Mouse (Mus musculus) skeletal muscle tissue, adult 2 months (tissue): Measurements from ENCODE around the gene Mmab.

Experiments used
- DNase-seq: peaks from one replicate; pipeline ENCODE4 v3.0.0-alpha.2; 2012; ENCODE audit warnings: low read depth, low spot score

Mmab gene

GRCm38 (mm10) chr5:114428621-114429020 lies 15.2 kb downstream of the Mmab start:
- no peak for DNase-seq

DNA sequence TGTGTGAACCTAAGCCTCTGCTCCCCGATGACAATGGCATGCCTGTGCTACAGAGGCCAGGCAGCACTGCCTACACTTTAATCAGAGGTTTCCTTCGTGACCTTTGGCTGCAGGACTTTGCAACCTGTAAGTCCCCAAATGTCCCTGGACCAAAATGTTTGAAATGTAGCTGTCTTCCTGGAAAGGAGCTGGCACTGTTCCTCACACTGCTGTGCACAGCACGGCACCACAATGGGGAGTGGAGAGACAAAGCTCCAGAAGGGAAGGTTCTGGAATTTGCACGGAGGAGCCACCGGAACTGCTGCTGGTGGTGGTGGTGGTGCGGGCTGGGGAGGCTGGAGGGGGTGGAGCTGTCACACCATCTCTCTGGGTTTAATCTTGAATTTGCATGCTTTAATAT lies 17.1 kb downstream of the Mmab start:
- DNase-seq: no peak

DNA sequence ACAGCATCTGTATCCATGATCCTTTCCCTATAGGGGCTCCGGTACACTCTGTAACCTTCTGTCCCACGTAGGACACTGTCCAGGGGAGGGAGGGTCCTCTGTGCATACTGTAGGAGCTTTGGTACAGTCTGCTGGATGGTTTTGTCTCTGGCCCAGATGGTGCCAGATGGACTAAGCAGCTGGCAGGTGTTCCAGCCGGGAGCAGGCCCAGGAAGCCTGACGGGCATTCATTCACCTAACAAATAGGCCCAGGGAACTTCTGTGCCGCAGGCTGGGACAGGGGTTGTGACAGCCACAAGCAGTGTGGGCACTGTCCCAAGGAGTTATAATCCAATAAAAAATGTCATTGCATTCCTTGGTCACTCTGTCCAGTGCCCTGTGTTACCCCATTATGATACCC lies 19.9 kb downstream of the Mmab start:
- no peak for DNase-seq

DNA sequence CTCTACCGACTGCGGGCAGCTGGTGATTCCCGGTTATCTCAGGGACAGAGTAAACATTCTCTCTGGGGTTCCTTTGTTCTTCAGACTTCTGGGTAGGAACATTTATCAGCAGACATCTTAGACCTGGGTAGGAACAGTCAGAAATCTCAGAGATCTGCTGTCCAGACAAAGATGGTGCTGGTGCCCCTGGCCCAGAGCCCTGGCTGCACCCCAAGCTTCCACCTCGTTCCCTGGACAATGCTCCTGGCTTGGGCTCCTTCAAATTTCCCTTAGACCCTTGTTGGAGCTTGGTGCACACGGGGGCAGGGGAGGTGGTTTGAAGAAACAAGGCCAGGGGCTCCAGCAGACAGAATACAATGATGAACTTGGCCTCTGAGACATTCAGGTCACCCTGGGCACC lies 21.3 kb downstream of the Mmab start:
- DNase-seq: no peak

DNA sequence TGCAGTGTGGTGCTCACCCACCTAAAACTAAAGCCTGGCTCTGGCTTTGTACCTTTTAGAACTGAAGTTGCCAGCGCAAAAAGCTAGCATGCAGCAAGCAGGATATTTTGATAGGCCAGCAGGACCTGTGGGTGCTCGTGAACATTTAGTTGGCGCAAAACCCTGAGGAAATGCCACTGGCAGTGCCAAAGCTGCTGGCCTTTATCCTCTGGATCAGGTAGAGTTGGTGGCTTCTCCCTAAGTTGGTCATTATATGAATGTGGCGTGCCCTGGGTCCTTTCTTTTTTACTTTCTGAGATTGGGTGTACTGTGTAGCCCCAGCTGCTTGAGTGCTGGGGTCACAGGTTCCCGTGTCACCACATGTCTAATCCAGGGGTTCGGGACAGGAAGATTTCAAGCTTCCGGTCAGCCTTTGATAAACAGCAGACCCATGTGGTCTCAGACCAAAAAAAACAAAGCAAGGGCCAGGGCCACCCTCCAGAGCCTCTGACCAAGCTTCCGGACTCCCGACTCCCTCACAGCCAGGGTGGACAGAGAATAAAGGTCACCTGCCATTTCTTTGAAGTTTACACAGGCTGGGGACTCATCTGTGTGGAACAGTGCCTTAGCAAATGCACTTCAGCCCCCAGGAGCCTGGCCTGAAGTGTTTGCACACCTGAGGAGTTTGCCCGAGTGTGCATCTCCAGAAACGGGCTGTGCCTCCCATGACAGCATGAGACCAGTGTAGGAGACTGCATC lies 22.1 kb downstream of the Mmab start:
- no peak for DNase-seq

- no peak for DNase-seq
Measured at GRCm38 (mm10) chr5:114418541-114418940, 25.3 kb downstream of the Mmab start.

DNA sequence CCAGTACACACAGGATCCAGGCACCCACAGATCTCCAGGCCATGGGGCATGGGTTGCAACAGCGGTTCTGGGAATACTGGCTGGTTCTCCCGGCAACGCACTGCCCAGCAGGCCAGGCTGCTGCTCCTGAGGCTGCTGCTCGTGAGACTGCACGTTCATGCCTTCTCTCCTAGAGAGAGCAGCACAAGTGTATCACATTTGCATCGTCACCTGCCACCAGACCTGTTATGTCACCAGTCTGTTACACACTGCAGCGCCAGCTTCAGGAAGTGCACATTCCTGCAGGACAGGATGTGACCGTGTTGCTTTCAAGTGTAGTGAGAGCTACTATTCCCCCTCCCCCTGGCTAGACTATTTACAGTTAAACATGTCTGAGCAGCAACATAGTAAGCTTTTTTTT lies 27.0 kb downstream of the Mmab start:
- no peak for DNase-seq

- DNase-seq: no peak
Measured at GRCm38 (mm10) chr5:114415606-114416005, 28.3 kb downstream of the Mmab start.

DNA sequence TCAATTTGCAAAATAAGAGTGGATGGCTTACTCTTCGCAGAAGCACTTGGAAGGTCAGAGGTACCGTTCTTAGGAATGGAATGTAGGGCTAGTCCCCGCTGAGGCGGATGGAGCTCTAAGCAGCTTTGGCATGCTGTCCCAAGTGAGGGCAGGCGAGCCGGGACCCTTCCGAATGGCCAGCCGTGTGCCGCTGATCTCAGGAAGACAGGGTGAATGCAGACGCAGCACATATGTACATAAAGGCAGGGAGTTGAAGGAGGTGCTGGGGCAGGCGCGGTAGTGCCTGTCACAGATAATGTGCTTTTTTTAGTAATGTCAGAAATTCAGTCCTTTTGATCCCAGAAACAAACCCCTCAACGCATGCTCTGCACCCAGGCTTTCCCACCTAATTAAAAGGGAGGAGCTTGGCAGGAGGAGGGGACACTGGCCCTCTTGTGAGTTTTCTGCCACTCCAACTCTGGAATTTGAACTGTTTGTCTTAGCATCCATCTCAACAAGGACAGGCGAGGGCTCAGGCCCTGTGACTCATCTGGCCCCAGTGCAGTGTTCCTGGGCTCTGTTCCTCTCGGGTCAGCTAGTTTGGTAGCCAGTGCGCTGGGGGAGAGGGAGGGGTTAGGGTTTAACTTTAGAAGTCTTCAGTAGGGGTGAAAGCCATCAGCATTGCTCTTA lies 30.7 kb downstream of the Mmab start:
- peak; percentile 46 for DNase-seq

DNA sequence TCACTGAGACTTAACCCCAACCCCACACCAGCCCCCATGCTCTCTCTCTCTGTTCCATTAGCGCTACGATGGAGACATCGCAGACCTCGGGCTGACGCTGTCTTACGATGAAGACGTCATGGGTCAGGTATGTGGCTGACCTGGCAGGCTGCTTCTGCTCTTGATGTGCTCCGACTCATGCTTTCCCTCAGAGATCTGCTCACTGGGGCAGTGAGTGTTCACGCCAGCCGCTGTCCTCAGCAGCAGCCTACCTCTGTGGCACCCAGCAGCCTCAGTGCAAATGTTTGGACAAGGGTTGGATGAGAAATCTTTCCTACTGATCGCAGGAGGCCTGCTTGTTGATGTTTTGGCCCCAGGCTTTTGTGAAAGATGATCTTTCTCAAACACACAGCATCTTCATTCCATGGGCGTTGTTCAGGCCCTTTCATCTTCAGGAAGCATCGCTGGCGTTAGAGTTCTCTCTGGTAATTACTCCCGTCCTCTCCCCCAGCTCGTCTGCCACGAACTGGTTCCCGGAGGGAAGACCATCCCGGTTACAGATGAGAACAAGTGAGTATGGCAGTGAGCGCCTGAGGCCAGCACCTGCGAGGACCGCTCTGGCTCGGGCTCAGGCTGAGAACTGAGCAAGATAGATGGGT lies 31.4 kb downstream of the Mmab start:
- no peak for DNase-seq

- no peak for DNase-seq
Measured at GRCm38 (mm10) chr5:114410429-114410828, 33.4 kb downstream of the Mmab start.

GRCm38 (mm10) chr5:114408846-114409245 lies 35.0 kb downstream of the Mmab start:
- no peak for DNase-seq

- no peak for DNase-seq
Measured at GRCm38 (mm10) chr5:114407810-114408209, 36.0 kb downstream of the Mmab start.

GRCm38 (mm10) chr5:114407269-114407668 lies 36.6 kb downstream of the Mmab start:
- DNase-seq: peak; percentile 52

- no peak for DNase-seq
Measured at GRCm38 (mm10) chr5:114406592-114406991, 37.3 kb downstream of the Mmab start.

- DNase-seq: no peak
Measured at GRCm38 (mm10) chr5:114393169-114393568, 50.7 kb downstream of the Mmab start.

DNA sequence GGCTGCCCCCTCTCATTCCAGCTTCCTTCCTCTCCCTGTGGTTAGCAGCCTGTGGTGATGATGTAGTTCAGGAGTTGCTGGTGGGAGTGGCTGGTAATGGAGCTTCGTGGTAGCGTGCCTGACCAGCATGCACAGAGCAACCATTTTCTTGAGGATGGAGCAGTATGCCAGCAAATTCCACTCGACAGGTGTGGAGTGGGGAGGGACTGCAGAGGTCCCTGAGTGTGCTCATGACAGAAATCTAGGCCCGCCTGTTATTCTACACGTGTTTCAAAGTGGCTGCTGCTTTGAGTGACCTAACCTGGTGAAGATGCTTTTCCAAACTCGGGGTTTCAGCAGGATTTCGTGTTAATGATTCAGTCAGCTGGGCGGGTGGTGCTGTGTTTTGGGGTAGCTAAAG lies 59.4 kb downstream of the Mmab start:
- no peak for DNase-seq

DNA sequence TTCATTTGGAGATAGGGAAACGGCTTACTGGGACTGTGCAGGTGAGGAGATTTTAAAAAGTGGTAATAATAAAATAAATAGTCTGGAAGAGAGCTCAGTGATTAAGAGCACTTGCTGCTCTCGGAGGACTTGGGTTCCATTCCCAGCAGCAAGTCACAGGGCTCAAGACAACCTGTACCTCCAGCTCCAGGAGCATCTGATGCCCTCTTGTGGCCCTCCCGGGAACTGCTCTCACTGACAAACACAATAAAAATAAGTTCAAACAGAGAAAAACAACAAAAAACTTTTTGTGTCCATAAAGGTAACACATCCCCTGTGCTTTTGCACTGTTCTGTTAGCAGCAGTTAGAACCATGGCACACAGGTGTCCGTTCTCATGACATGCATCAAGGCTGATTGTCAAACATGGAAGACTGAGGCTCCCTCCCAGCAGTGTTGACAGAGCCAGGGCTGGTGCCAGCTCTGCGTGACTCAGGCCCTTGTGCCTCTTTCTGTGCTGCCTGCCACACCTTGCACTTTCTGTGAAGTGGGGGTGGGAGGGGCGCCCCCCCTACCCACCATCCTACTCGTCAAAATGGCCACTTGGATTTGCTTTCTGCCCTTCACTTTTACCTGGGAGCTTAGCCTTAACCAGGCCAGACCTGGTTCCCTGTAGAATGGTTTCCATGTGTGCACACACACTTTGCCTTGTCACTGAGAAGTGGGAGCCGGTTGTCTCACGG lies 60.5 kb downstream of the Mmab start:
- no peak for DNase-seq
